Mouse (Mus musculus): Measurements from ENCODE around the gene Rcc2. TPM values are rescaled to one million over a fixed set of nuclear protein-coding genes. Genes with fewer than 3 reads are reported as not detected.

Rcc2 gene
- polyA plus RNA-seq, 1 experiment from 2014 or later, result 17.0 TPM

DNA sequence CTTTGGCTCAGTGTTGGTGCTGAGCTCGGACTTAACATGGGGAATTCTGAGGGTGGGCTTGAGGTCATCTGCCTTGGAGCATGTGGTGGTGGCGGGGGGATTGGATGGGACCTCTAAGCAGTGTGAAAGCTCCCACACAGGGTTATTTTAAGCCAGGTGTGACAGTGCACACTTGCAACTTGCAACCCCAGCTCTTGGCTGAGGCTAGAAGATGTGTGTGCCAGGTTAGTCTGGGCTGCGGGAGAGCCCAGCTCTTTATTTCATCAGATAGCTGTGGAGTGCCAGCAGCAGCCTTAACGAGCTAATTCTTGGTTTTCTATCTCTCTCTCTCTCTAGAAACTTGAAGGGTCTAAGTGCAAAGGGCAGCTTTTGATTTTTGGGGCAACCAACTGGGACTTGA, 7.3 kb downstream of the Rcc2 start:
- Histone ChIP-seq H3K4me3 (ENCODE audit: low read depth, low read length) (no peak overlapping the region), H3K36me3 (ENCODE audit: insufficient read depth, low read length) (0 out of 2 replicates have a peak, but pooled peaks cover 15% of the 10 kb centered on the region), H3K4me2 (replicated peaks; ENCODE audit: low read depth, low read length) (no peak overlapping the region), H3K27ac (ENCODE audit: low read length) (no peak overlapping the region), H3K27me3 (replicated peaks; ENCODE audit: insufficient read depth, low read length) (no peaks in the 10 kb centered on the region), H3K9ac (replicated peaks; ENCODE audit: low read depth) (no peak overlapping the region), H3K4me1 (ENCODE audit: insufficient read depth, low read depth, low read length) (peaks cover 7% of the 10 kb centered on the region; the same call in 1 of the 2 replicates), H3K9me3 (ENCODE audit: low read length) (no peaks in the 10 kb centered on the region)
- no peak for TF ChIP-seq EP300 (IDR thresholded peaks at IDR 0.05)
- no peak for TF ChIP-seq CTCF (IDR thresholded peaks at IDR 0.05)
- WGBS, result 53% methylated on average over 4 of the region's 4 CpGs
- ATAC-seq (no peak), DNase-seq (ENCODE audit: low spot score) (no peak)

GRCm38 (mm10) chr4:140708297-140708927, 8.1 kb downstream of the Rcc2 start:
- WGBS, result 55% methylated on average over 18 of the region's 18 CpGs
- H3K4me2 ChIP-seq (replicated peaks; ENCODE audit: low read depth, low read length), result no peak overlapping the region
- peaks cover 7% of the 10 kb centered on the region; the same call in 1 of the 2 replicates for H3K4me1 ChIP-seq (ENCODE audit: insufficient read depth, low read depth, low read length)
- no peaks in the 10 kb centered on the region for H3K27me3 ChIP-seq (replicated peaks; ENCODE audit: insufficient read depth, low read length)
- ATAC-seq (peak; percentile 64), DNase-seq (ENCODE audit: low spot score) (peak; percentile 70)
- no peaks in the 10 kb centered on the region for H3K9me3 ChIP-seq (ENCODE audit: low read length)
- TF ChIP-seq EP300 (IDR thresholded peaks at IDR 0.05), result no peak
- TF ChIP-seq CTCF (IDR thresholded peaks at IDR 0.05), result no peak
- no peak overlapping the region; the same call in 1 of the 2 replicates for H3K27ac ChIP-seq (ENCODE audit: low read length)
- H3K4me3 ChIP-seq (ENCODE audit: low read depth, low read length), result no peak overlapping the region
- H3K36me3 ChIP-seq (ENCODE audit: insufficient read depth, low read length), result 0 out of 2 replicates have a peak, but pooled peaks cover 15% of the 10 kb centered on the region
- no peak overlapping the region for H3K9ac ChIP-seq (replicated peaks; ENCODE audit: low read depth)

DNA sequence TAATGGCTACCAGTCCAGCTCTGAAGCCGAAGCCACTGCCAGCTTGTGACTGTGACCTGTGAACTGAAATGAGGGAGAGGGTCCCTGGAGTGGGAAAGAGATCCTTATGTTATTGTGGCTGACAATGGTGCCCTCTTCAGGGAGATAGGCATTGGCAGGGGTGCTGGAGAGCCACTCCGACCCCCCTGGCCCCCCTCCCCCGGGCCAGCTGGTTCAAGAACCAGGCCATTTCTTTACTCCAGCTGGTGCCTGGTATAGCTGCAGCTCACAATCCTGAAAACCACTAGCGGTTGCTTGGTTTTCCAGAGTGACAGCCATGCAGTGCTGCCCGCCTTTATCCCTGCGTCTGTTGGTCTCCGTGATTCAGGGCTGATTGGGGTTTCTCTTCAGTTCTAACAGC, 8.8 kb downstream of the Rcc2 start:
- H3K4me1 ChIP-seq (ENCODE audit: insufficient read depth, low read depth, low read length), result peaks cover 7% of the 10 kb centered on the region; the same call in 1 of the 2 replicates
- ATAC-seq (no peak), DNase-seq (ENCODE audit: low spot score) (no peak)
- 75% methylated on average over 7 of the region's 7 CpGs for WGBS
- H3K4me2 ChIP-seq (replicated peaks; ENCODE audit: low read depth, low read length), result no peak overlapping the region
- no peaks in the 10 kb centered on the region for H3K27me3 ChIP-seq (replicated peaks; ENCODE audit: insufficient read depth, low read length)
- 0 out of 2 replicates have a peak, but pooled peaks cover 15% of the 10 kb centered on the region for H3K36me3 ChIP-seq (ENCODE audit: insufficient read depth, low read length)
- H3K9ac ChIP-seq (replicated peaks; ENCODE audit: low read depth), result no peak overlapping the region
- H3K9me3 ChIP-seq (ENCODE audit: low read length), result no peaks in the 10 kb centered on the region
- no peak overlapping the region for H3K4me3 ChIP-seq (ENCODE audit: low read depth, low read length)
- TF ChIP-seq CTCF (IDR thresholded peaks at IDR 0.05) (no peak), EP300 (IDR thresholded peaks at IDR 0.05) (no peak)
- H3K27ac ChIP-seq (ENCODE audit: low read length), result no peak overlapping the region

- H3K36me3 ChIP-seq (ENCODE audit: insufficient read depth, low read length), result 0 out of 2 replicates have a peak, but pooled peaks cover 15% of the 10 kb centered on the region
- TF ChIP-seq EP300 (IDR thresholded peaks at IDR 0.05) (no peak), CTCF (IDR thresholded peaks at IDR 0.05) (0 out of 2 replicates have a peak, but pooled peaks have one; percentile 7)
- DNase-seq (ENCODE audit: low spot score) (no peak), ATAC-seq (no peak)
- peaks cover 10% of the 10 kb centered on the region; the same call in 1 of the 2 replicates for H3K4me1 ChIP-seq (ENCODE audit: insufficient read depth, low read depth, low read length)
- no peaks in the 10 kb centered on the region for H3K9me3 ChIP-seq (ENCODE audit: low read length)
- H3K27me3 ChIP-seq (replicated peaks; ENCODE audit: insufficient read depth, low read length), result no peaks in the 10 kb centered on the region
- WGBS, result 81% methylated on average over 10 of the region's 10 CpGs
- no peak overlapping the region for H3K9ac ChIP-seq (replicated peaks; ENCODE audit: low read depth)
- H3K4me3 ChIP-seq (ENCODE audit: low read depth, low read length), result no peak overlapping the region
- no peak overlapping the region for H3K4me2 ChIP-seq (replicated peaks; ENCODE audit: low read depth, low read length)
- H3K27ac ChIP-seq (ENCODE audit: low read length), result no peak overlapping the region
These were observed 9.3 kb downstream of the Rcc2 start for GRCm38 (mm10) chr4:140709617-140710016.

GRCm38 (mm10) chr4:140710781-140711180, 10.4 kb downstream of the Rcc2 start:
- Histone ChIP-seq H3K4me2 (replicated peaks; ENCODE audit: low read depth, low read length) (no peak overlapping the region), H3K27me3 (replicated peaks; ENCODE audit: insufficient read depth, low read length) (no peaks in the 10 kb centered on the region), H3K27ac (ENCODE audit: low read length) (no peak overlapping the region), H3K4me1 (ENCODE audit: insufficient read depth, low read depth, low read length) (peaks cover 10% of the 10 kb centered on the region; the same call in 1 of the 2 replicates), H3K9me3 (ENCODE audit: low read length) (no peaks in the 10 kb centered on the region), H3K36me3 (ENCODE audit: insufficient read depth, low read length) (peaks cover 23% of the 10 kb centered on the region; the same call in 1 of the 2 replicates), H3K4me3 (ENCODE audit: low read depth, low read length) (no peak overlapping the region), H3K9ac (replicated peaks; ENCODE audit: low read depth) (no peak overlapping the region)
- ATAC-seq (no peak), DNase-seq (ENCODE audit: low spot score) (no peak)
- TF ChIP-seq CTCF (IDR thresholded peaks at IDR 0.05), result no peak
- no peak for TF ChIP-seq EP300 (IDR thresholded peaks at IDR 0.05)
- WGBS, result 81% methylated on average over 10 of the region's 10 CpGs

- Histone ChIP-seq H3K9ac (replicated peaks; ENCODE audit: low read depth) (no peak overlapping the region), H3K9me3 (ENCODE audit: low read length) (no peaks in the 10 kb centered on the region), H3K4me3 (ENCODE audit: low read depth, low read length) (no peak overlapping the region), H3K27me3 (replicated peaks; ENCODE audit: insufficient read depth, low read length) (no peaks in the 10 kb centered on the region), H3K27ac (ENCODE audit: low read length) (no peak overlapping the region), H3K36me3 (ENCODE audit: insufficient read depth, low read length) (peaks cover 28% of the 10 kb centered on the region; the same call in 1 of the 2 replicates), H3K4me2 (replicated peaks; ENCODE audit: low read depth, low read length) (no peak overlapping the region), H3K4me1 (ENCODE audit: insufficient read depth, low read depth, low read length) (peaks cover 10% of the 10 kb centered on the region; the same call in 1 of the 2 replicates)
- ATAC-seq (no peak), DNase-seq (ENCODE audit: low spot score) (no peak)
- TF ChIP-seq CTCF (IDR thresholded peaks at IDR 0.05), result no peak
- no peak for TF ChIP-seq EP300 (IDR thresholded peaks at IDR 0.05)
- WGBS, result 64% methylated on average over 5 of the region's 5 CpGs
These were observed 11.0 kb downstream of the Rcc2 start for GRCm38 (mm10) chr4:140711360-140711759.
